Mouse (Mus musculus) testis, adult 2 months (tissue): ENCODE data around the gene Spsb1. TPM values are rescaled to one million over a fixed set of nuclear protein-coding genes. Genes with fewer than 3 reads are reported as not detected.

ENCODE experiments used
- H3K27ac ChIP-seq: fragments of 200-500 bp; 2 replicates; pipeline ENCODE4 v1.5.1; 2012; ENCODE audit warnings: low read depth, low read length; ENCODE audit not compliant: control insufficient read depth, insufficient read depth
- H3K27me3 ChIP-seq: fragments of 200-500 bp; 2 replicates; pipeline ENCODE4 v1.6.1; 2012; ENCODE audit warnings: mild to moderate bottlenecking, low read length, moderate library complexity; ENCODE audit not compliant: control insufficient read depth, insufficient read depth
- H3K36me3 ChIP-seq: fragments of 200-500 bp; 2 replicates; pipeline ENCODE4 v1.6.1; 2012; ENCODE audit warnings: mild to moderate bottlenecking, low read length; ENCODE audit not compliant: control insufficient read depth, insufficient read depth
- H3K4me1 ChIP-seq: fragments of 200-500 bp; 2 replicates; pipeline ENCODE4 v1.6.1; 2012; ENCODE audit warnings: low read length; ENCODE audit not compliant: control insufficient read depth, insufficient read depth
- H3K4me3 ChIP-seq: fragments of 200-500 bp; 2 replicates; pipeline ENCODE4 v1.5.1; 2012; ENCODE audit warnings: low read depth, mild to moderate bottlenecking, low read length, moderate library complexity, mixed read lengths; ENCODE audit not compliant: control insufficient read depth
- CTCF ChIP-seq: fragments of 200-500 bp; IDR thresholded peaks from 2 replicates; pipeline ENCODE4 v1.5.1; 2012; ENCODE audit warnings: low read depth, mild to moderate bottlenecking, inconsistent platforms, low read length, moderate library complexity; ENCODE audit not compliant: control insufficient read depth, insufficient read depth, insufficient replicate concordance
- POLR2A ChIP-seq: fragments of 200-500 bp; IDR thresholded peaks from 2 replicates; pipeline ENCODE4 v1.6.1; 2012; ENCODE audit warnings: low read depth, mild to moderate bottlenecking, inconsistent platforms, low read length, moderate library complexity; ENCODE audit not compliant: control insufficient read depth
- polyA plus RNA-seq: library from polyadenylated mRNA; depleted of rRNA; stranded (reverse); fragments of >200 nt; gene quantifications from 2 replicates; pipeline ENCODE4 v1.2.3, GENCODE M21; 2012

Spsb1 gene
- polyA plus RNA-seq, 1 experiment, result 71.5 TPM

- Histone ChIP-seq H3K27me3 (no peaks in the 10 kb centered on the region), H3K4me1 (peaks cover 10% of the 10 kb centered on the region), H3K27ac (no peak overlapping the region), H3K4me3 (no peak overlapping the region), H3K36me3 (no peaks in the 10 kb centered on the region)
- TF ChIP-seq CTCF, result no peak
- TF ChIP-seq POLR2A, result no peak
Observed at GRCm38 (mm10) chr4:149968526-149968925, 13.7 kb upstream of the Spsb1 start.

GRCm38 (mm10) chr4:149966963-149967362 lies 12.1 kb upstream of the Spsb1 start:
- Histone ChIP-seq H3K4me1 (peaks cover 10% of the 10 kb centered on the region), H3K27me3 (no peaks in the 10 kb centered on the region), H3K27ac (no peak overlapping the region), H3K4me3 (no peak overlapping the region), H3K36me3 (no peaks in the 10 kb centered on the region)
- TF ChIP-seq CTCF, result no peak
- TF ChIP-seq POLR2A, result no peak

DNA sequence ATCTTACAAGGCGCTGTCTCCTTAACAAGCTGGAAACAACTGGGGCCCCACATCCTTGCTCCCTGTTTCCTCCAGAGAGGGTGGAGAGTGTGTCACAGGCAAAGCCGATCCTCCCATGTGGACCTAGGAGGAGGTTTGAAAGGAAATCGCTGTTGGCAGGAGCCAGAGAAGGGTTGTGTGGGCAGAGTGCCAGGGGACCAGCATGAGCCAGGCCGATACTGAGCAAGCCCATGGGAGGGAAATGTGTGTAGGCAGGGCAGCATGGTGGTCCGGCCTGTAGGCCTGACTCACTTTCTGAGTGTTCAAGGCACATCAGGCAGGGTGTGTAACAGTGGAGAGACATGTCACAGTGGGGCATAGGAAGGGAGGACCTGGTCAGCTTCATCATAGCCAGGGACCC lies 11.4 kb upstream of the Spsb1 start:
- Histone ChIP-seq H3K4me1 (peaks cover 10% of the 10 kb centered on the region), H3K27me3 (no peaks in the 10 kb centered on the region), H3K36me3 (no peaks in the 10 kb centered on the region), H3K4me3 (no peak overlapping the region), H3K27ac (no peak overlapping the region)
- TF ChIP-seq CTCF (no peak), POLR2A (peak; percentile 66; the same call in 1 of the 2 replicates)

GRCm38 (mm10) chr4:149965672-149966071 lies 10.8 kb upstream of the Spsb1 start:
- Histone ChIP-seq H3K27ac (no peak overlapping the region), H3K27me3 (no peaks in the 10 kb centered on the region), H3K36me3 (no peaks in the 10 kb centered on the region), H3K4me3 (no peak overlapping the region), H3K4me1 (peaks cover 10% of the 10 kb centered on the region)
- no peak for TF ChIP-seq CTCF

GRCm38 (mm10) chr4:149965242-149965641 lies 10.4 kb upstream of the Spsb1 start:
- Histone ChIP-seq H3K27ac (no peak overlapping the region), H3K4me3 (no peak overlapping the region), H3K4me1 (peaks cover 10% of the 10 kb centered on the region), H3K27me3 (no peaks in the 10 kb centered on the region), H3K36me3 (no peaks in the 10 kb centered on the region)
- TF ChIP-seq POLR2A (no peak), CTCF (no peak)

DNA sequence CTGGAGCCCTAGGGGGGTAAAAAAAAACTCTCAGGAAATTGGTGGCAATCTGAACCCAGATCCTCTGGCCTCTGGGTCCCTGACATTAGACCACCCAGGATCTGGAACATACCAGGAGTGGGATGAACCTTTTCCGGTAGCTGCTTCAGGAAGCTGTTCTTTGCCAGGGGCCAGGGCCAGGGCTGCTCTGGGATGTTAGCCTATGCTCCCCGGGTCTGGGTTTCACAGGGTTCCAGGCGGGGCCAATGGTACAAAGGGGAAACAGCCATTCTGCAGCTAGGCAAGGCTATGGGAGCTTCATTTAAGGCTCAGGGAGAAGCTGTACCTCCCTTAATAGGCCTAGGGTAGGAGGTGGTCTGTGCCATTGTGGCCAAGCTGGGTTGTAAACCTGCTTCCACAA lies 9.9 kb upstream of the Spsb1 start:
- Histone ChIP-seq H3K27me3 (no peaks in the 10 kb centered on the region), H3K36me3 (no peaks in the 10 kb centered on the region), H3K4me3 (no peak overlapping the region), H3K27ac (no peak overlapping the region), H3K4me1 (peaks cover 6% of the 10 kb centered on the region; the same call in 1 of the 2 replicates)
- TF ChIP-seq POLR2A, result no peak
- TF ChIP-seq CTCF, result no peak

DNA sequence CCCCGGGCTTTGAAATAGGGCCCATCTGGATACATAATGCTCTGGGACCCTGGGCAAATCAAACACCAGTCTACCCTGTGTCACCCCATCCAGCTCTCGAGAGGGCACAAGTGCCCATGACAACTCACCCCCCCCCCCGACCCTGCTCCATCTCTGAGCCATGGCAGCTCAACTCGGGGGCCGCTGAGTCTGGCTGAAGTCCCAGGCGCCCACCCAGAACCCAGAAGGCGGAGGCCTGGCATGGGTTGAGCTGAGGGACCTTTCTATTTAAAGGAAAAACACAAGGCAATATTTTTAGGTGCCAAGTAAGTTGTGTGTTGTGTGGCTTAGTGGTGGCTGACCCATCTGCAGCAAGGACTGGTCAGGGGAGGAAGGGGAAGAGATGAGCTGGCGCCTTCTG lies 9.4 kb upstream of the Spsb1 start:
- TF ChIP-seq CTCF (no peak), POLR2A (no peak)
- no peaks in the 10 kb centered on the region for H3K27me3 ChIP-seq
- H3K27ac ChIP-seq, result no peak overlapping the region
- H3K36me3 ChIP-seq, result no peaks in the 10 kb centered on the region
- H3K4me3 ChIP-seq, result no peak overlapping the region
- peaks cover 6% of the 10 kb centered on the region for H3K4me1 ChIP-seq

DNA sequence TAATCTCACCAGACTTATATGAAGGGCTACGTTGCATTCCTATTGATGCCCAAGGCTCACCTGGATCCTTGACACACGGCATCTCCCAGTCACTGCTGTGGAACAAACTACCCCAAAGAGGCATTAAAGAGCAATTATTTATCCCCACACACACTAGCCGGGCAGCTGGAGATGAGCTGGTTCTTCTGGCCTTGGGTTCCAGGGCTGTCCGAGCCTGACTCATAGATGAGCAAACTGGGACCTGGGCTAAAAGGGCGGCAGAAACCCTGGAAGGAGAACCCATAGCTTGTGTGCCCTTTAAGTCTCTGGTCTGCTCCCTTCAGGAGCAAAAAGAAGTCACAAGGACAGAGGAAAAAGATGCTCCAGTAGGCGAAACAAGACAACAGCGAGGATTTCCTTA lies 5.5 kb upstream of the Spsb1 start:
- H3K4me3 ChIP-seq, result peak overlapping the region; percentile 9; the same call in 1 of the 2 replicates
- H3K36me3 ChIP-seq, result no peaks in the 10 kb centered on the region

More for the DNA sequence above, 5.5 kb upstream of the Spsb1 start:
- TF ChIP-seq CTCF, result no peak
- TF ChIP-seq POLR2A, result no peak
- Histone ChIP-seq H3K27me3 (no peaks in the 10 kb centered on the region), H3K4me1 (no peaks in the 10 kb centered on the region; the same call in 1 of the 2 replicates), H3K27ac (no peak overlapping the region)
